Mouse (Mus musculus) lung, embryonic 16.5 days (tissue): ENCODE data around the gene Defb19. TPM values are rescaled to one million over a fixed set of nuclear protein-coding genes. Genes with fewer than 3 reads are reported as not detected.

Experiments
- ATAC-seq: fragments of 200-750 bp; cut with Nextera tagmentation; 2 replicates; pipeline ENCODE4 v1.8.0; 2017; ENCODE audit warnings: low read depth, mild to moderate bottlenecking, moderate library complexity
- H3K27ac ChIP-seq: fragments of 300-500 bp; sonication (generic); 2 replicates; pipeline ENCODE4 v1.5.1; 2014; ENCODE audit warnings: mild to moderate bottlenecking, control low read depth, low read length
- H3K27me3 ChIP-seq: fragments of 300-500 bp; sonication (generic); 2 replicates; pipeline ENCODE4 v1.6.1; 2014; ENCODE audit warnings: low read depth, low read length, mixed read lengths; ENCODE audit not compliant: control insufficient read depth, insufficient read depth
- H3K36me3 ChIP-seq: fragments of 300-500 bp; sonication (generic); 2 replicates; pipeline ENCODE4 v1.6.1; 2014; ENCODE audit warnings: low read length; ENCODE audit not compliant: control insufficient read depth, insufficient read depth
- H3K4me1 ChIP-seq: fragments of 300-500 bp; sonication (generic); replicated peaks from 2 replicates; pipeline ENCODE4 v1.6.1; 2014; ENCODE audit warnings: low read length, mixed read lengths; ENCODE audit not compliant: control insufficient read depth, insufficient read depth
- H3K4me2 ChIP-seq: fragments of 300-500 bp; sonication (generic); 2 replicates; pipeline ENCODE4 v1.6.1; 2014; ENCODE audit warnings: low read depth, low read length, control low read depth
- H3K4me3 ChIP-seq: fragments of 300-500 bp; sonication (generic); 2 replicates; pipeline ENCODE4 v1.5.1; 2014; ENCODE audit warnings: mild to moderate bottlenecking, low read length, control low read depth
- H3K9ac ChIP-seq: fragments of 300-500 bp; sonication (generic); 2 replicates; pipeline ENCODE4 v1.6.1; 2014; ENCODE audit warnings: low read length, control low read depth
- H3K9me3 ChIP-seq: fragments of 300-500 bp; sonication (generic); 2 replicates; pipeline ENCODE4 v1.6.1; 2016; ENCODE audit warnings: low read length; ENCODE audit not compliant: control insufficient read depth
- WGBS: fragments of 180-500 bp; shearing (Covaris S2); extraction: QIAGEN DNeasy Blood & Tissue Kit; methylation state at CpG from one replicate; pipeline ENCODE4 v1.1.7; 2014; 5-methylcytosine and 5-hydroxymethylcytosine counted together
- polyA plus RNA-seq: library from polyadenylated mRNA; unstranded; fragments of >200 nt; fragmentation: Nextera tagmentation; extraction: Ambion mirVana; gene quantifications from 2 replicates; pipeline ENCODE4 v1.2.1, GENCODE M21; 2015

Gene Defb19
- polyA plus RNA-seq, 1 experiment from 2014 or later: not detected

GRCm38 (mm10) chr2:152620367-152621134 is 40.4 kb upstream of the Defb19 start:
- Histone ChIP-seq H3K27me3 (peaks cover 4% of the 10 kb centered on the region; the same call in 1 of the 2 replicates), H3K9ac (no peak overlapping the region)

GRCm38 (mm10) chr2:152617374-152617773 is 37.3 kb upstream of the Defb19 start:
- H3K9ac ChIP-seq: no peak overlapping the region
- H3K9me3 ChIP-seq: no peaks in the 10 kb centered on the region
- H3K27me3 ChIP-seq: no peaks in the 10 kb centered on the region
- H3K27ac ChIP-seq: no peak overlapping the region
- no peak overlapping the region for H3K4me3 ChIP-seq
- WGBS: 55% methylated on average over 5 of the region's 5 CpGs
- no peak overlapping the region for H3K4me2 ChIP-seq
- H3K4me1 ChIP-seq: no peaks in the 10 kb centered on the region
- H3K36me3 ChIP-seq: no peaks in the 10 kb centered on the region
- ATAC-seq: no peak

More at GRCm38 (mm10) chr2:152620367-152621134, 40.4 kb upstream of the Defb19 start:
- 59% methylated on average over 9 of the region's 9 CpGs for WGBS
- H3K36me3 ChIP-seq: no peaks in the 10 kb centered on the region
- no peaks in the 10 kb centered on the region for H3K4me1 ChIP-seq
- no peak for ATAC-seq
- no peaks in the 10 kb centered on the region for H3K9me3 ChIP-seq
- no peak overlapping the region for H3K27ac ChIP-seq
- H3K4me3 ChIP-seq: no peak overlapping the region
- no peak overlapping the region for H3K4me2 ChIP-seq

- Histone ChIP-seq H3K4me1 (no peaks in the 10 kb centered on the region), H3K9me3 (no peaks in the 10 kb centered on the region), H3K27ac (no peak overlapping the region), H3K4me3 (no peak overlapping the region), H3K27me3 (no peaks in the 10 kb centered on the region), H3K36me3 (no peaks in the 10 kb centered on the region), H3K4me2 (no peak overlapping the region), H3K9ac (no peak overlapping the region)
- 61% methylated on average over 6 of the region's 6 CpGs for WGBS
- ATAC-seq: no peak
Observed at GRCm38 (mm10) chr2:152616470-152616869, 36.4 kb upstream of the Defb19 start.

DNA sequence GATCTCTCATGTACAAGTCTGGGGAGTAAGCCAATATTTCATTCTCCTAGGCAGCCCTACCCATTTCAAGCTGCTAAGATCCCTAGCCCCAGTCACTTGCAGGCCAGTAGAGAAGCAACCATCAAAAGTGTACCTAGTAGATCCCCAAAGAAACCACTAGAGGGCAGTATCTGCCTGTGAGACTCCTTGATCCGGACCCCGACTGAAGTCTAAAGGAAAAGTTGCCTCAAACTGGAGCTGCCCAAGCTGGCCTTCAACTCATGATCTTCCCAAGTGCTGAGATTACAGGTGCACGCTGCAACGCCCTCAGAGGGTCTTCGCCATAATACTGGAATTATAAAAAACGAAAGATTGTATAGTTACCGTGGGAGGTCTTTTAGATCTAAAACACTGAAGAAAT is 35.5 kb upstream of the Defb19 start:
- ATAC-seq: peak; percentile 79

GRCm38 (mm10) chr2:152612193-152612592 is 32.1 kb upstream of the Defb19 start:
- no peaks in the 10 kb centered on the region for H3K4me1 ChIP-seq
- 0 out of 2 replicates have a peak, but pooled peaks have one; percentile 20 for ATAC-seq
- H3K9me3 ChIP-seq: peaks cover 2% of the 10 kb centered on the region
- 19% methylated on average over 8 of the region's 8 CpGs for WGBS
- H3K27me3 ChIP-seq: no peaks in the 10 kb centered on the region
- no peak overlapping the region for H3K4me3 ChIP-seq
- H3K4me2 ChIP-seq: no peak overlapping the region
- H3K36me3 ChIP-seq: no peaks in the 10 kb centered on the region
- H3K9ac ChIP-seq: no peak overlapping the region
- H3K27ac ChIP-seq: no peak overlapping the region

More for the DNA sequence above, 35.5 kb upstream of the Defb19 start:
- 8% methylated on average over 7 of the region's 7 CpGs for WGBS
- no peak overlapping the region for H3K4me2 ChIP-seq
- no peaks in the 10 kb centered on the region for H3K4me1 ChIP-seq
- no peak overlapping the region for H3K9ac ChIP-seq
- H3K27ac ChIP-seq: no peak overlapping the region
- no peaks in the 10 kb centered on the region for H3K9me3 ChIP-seq
- no peaks in the 10 kb centered on the region for H3K27me3 ChIP-seq
- H3K4me3 ChIP-seq: no peak overlapping the region
- no peaks in the 10 kb centered on the region for H3K36me3 ChIP-seq

- Histone ChIP-seq H3K4me3 (no peak overlapping the region), H3K9ac (no peak overlapping the region), H3K36me3 (no peaks in the 10 kb centered on the region), H3K27me3 (no peaks in the 10 kb centered on the region), H3K4me1 (no peaks in the 10 kb centered on the region), H3K9me3 (peaks cover 2% of the 10 kb centered on the region), H3K4me2 (no peak overlapping the region), H3K27ac (no peak overlapping the region)
- WGBS: 100% methylated on average over 1 of the region's 1 CpGs
- ATAC-seq: no peak
Observed at GRCm38 (mm10) chr2:152608719-152609118, 28.6 kb upstream of the Defb19 start.

- 28% methylated on average over 6 of the region's 6 CpGs for WGBS
- Histone ChIP-seq H3K27ac (no peak overlapping the region), H3K27me3 (no peaks in the 10 kb centered on the region), H3K36me3 (no peaks in the 10 kb centered on the region), H3K4me2 (no peak overlapping the region), H3K4me3 (no peak overlapping the region), H3K9me3 (peaks cover 2% of the 10 kb centered on the region), H3K9ac (no peak overlapping the region), H3K4me1 (no peaks in the 10 kb centered on the region)
- ATAC-seq: no peak
Observed at GRCm38 (mm10) chr2:152607746-152608145, 27.6 kb upstream of the Defb19 start.

- no peak for ATAC-seq
- Histone ChIP-seq H3K4me2 (no peak within 1 kb of the TSS), H3K27me3 (no peaks in the 10 kb centered on the region), H3K36me3 (no peaks in the 10 kb centered on the region), H3K9me3 (peaks cover 2% of the 10 kb centered on the region), H3K9ac (no peak within 1 kb of the TSS), H3K27ac (no peak within 1 kb of the TSS), H3K4me3 (no peak within 1 kb of the TSS), H3K4me1 (no peaks in the 10 kb centered on the region)
- 78% methylated on average over 15 of the region's 15 CpGs for WGBS
Observed at GRCm38 (mm10) chr2:152604057-152604456, 23.9 kb upstream of the Defb19 start, which contains the start of gene Defb36. Gene Defb36, plus strand, starts transcription at chr2:152604327.

GRCm38 (mm10) chr2:152601275-152601960 is 21.3 kb upstream of the Defb19 start:
- Histone ChIP-seq H3K4me1 (no peaks in the 10 kb centered on the region), H3K27ac (no peak overlapping the region), H3K4me2 (no peak overlapping the region), H3K9ac (no peak overlapping the region), H3K36me3 (no peaks in the 10 kb centered on the region), H3K9me3 (no peaks in the 10 kb centered on the region), H3K27me3 (no peaks in the 10 kb centered on the region), H3K4me3 (no peak overlapping the region)
- ATAC-seq: no peak
- 64% methylated on average over 4 of the region's 4 CpGs for WGBS
